Mouse (Mus musculus): Measurements from ENCODE around the gene Gucy2g.

- no peak for TF ChIP-seq MAFK (IDR thresholded peaks at IDR 0.05; ENCODE audit: insufficient read depth, low read depth, low read length)
- no peak for TF ChIP-seq ZC3H11A (IDR thresholded peaks at IDR 0.05; ENCODE audit: borderline replicate concordance, low read depth, low read length)
- TF ChIP-seq CHD2 (IDR thresholded peaks at IDR 0.05; ENCODE audit: low read depth, low read length): no peak
- no peak for TF ChIP-seq ZNF384 (IDR thresholded peaks at IDR 0.05; ENCODE audit: low read depth, low read length)
- TF ChIP-seq HCFC1 (IDR thresholded peaks at IDR 0.05; ENCODE audit: borderline replicate concordance, insufficient read depth, low read length): no peak
Observed at GRCm38 (mm10) chr19:55222268-55222667, 18.8 kb downstream of the Gucy2g start.
